ENCODE assay signal across 9 mouse cellular contexts in the genomic region with DNA sequence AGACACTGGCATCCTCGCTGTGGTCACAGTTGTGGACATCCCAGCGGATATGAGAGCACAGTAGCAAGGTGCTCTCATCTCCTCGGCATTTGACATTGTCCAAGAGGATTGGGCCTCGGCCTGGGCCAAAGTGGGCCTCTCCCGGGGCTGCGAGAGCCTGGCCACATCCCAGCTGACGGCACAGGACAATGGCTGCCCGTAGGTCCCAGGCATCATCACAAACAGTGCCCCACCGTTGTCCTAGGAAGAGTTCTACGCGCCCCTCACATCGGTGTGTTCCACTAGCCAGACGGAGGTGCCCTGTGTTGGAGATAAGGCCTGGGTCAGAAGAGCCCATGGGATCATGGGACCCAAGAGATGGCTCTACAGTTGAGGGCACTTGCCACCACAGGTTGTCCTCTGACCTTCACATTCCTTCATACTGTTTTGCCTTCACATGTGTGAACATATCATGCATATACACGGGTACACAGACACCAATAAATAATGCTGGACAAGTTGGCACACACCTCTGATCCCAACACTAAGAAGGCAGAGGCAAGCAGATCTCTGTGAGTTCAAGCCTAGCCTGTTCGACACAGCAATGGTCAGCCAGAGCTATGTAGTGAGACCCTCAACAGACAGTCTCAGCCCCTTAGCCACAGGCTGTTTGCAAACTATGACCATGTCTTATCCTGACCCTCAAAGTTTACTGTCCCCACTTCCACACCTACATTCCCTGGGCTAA. TPM values are rescaled to one million over a fixed set of nuclear protein-coding genes. Genes with fewer than 3 reads are reported as not detected.
DNase-seq lines count a peak whose midpoint lies in the region; ATAC-seq and TF ChIP-seq lines count a peak whose summit lies in the region.
"Had no signal": no experiment of that assay in that cellular context is flagged by ENCODE, and none has a peak within 500 bp of the region (broad histone marks: within the 10 kb centered on the region; RNA-seq: fewer than 3 reads in every experiment).

No protein-coding gene starts in this region.

- H3K4me3 ChIP-seq in lung, embryonic 15.5 days: no peak overlapping the region
- no peak overlapping the region for H3K4me3 ChIP-seq in lung, adult 2 months (replicated peaks; ENCODE audit: extremely low read depth, low read depth, low read length)
- no peak overlapping the region for H3K4me3 ChIP-seq in limb, embryonic 12.5 days (replicated peaks)
- 0 out of 2 replicates have a peak overlapping the region, but pooled peaks have one; percentile 57 for H3K4me3 ChIP-seq in neural tube, embryonic 15.5 days (replicated peaks)

- 0 out of 2 replicates have a peak overlapping the region, but pooled peaks have one; percentile 98 for H3K4me2 ChIP-seq in lung, embryonic 15.5 days
- H3K4me2 ChIP-seq in limb, embryonic 12.5 days: peak overlapping the region; percentile 94
- H3K4me2 ChIP-seq in neural tube, embryonic 15.5 days: peak overlapping the region; percentile 94; the same call in 1 of the 2 replicates

- peak overlapping the region; percentile 96 for H3K27ac ChIP-seq in lung, embryonic 15.5 days
- peak overlapping the region; percentile 97 for H3K27ac ChIP-seq in limb, embryonic 12.5 days
- peak overlapping the region; percentile 98 for H3K27ac ChIP-seq in neural tube, embryonic 15.5 days (replicated peaks)

- ATAC-seq in lung, embryonic 15.5 days (ENCODE audit: borderline replicate concordance, extremely low read depth, low FRiP score, low TSS enrichment): no peak
- ATAC-seq in limb, embryonic 12.5 days (ENCODE audit: insufficient number of reproducible peaks, insufficient read depth, low FRiP score, low TSS enrichment, low read depth): no peak
- ATAC-seq in neural tube, embryonic 15.5 days (ENCODE audit: low FRiP score): no peak
- no peak for ATAC-seq in frontal cortex, adult (ENCODE audit: low TSS enrichment)
- no peak for ATAC-seq in granulocyte monocyte progenitor cell, adult 5-6 weeks (replicated peaks; ENCODE audit: poor library complexity, severe bottlenecking)

- no peak overlapping the region for H3K9ac ChIP-seq in lung, embryonic 15.5 days
- no peak overlapping the region for H3K9ac ChIP-seq in limb, embryonic 12.5 days (replicated peaks)
- no peak overlapping the region for H3K9ac ChIP-seq in neural tube, embryonic 15.5 days (replicated peaks)

- no peak for TF ChIP-seq CTCF in lung, adult 2 months (IDR thresholded peaks at IDR 0.05; ENCODE audit: insufficient read depth, low read length)

- peak; percentile 43 for DNase-seq in cerebellum, adult 11 months
- DNase-seq in cerebellum, postnatal 4 days (ENCODE audit: low spot score in 2 of 2): no peak
- no peak for DNase-seq in lung, adult 2 months

- no peaks in the 10 kb centered on the region for H3K9me3 ChIP-seq in lung, embryonic 15.5 days
- no peaks in the 10 kb centered on the region for H3K9me3 ChIP-seq in limb, embryonic 12.5 days
- no peaks in the 10 kb centered on the region for H3K9me3 ChIP-seq in neural tube, embryonic 15.5 days (replicated peaks)

- no peak for TF ChIP-seq POLR2A in lung, adult 2 months (IDR thresholded peaks at IDR 0.05; ENCODE audit: borderline replicate concordance, extremely low read depth, low read depth, low read length)

- H3K4me1 ChIP-seq in lung, embryonic 15.5 days: peaks cover 24% of the 10 kb centered on the region
- peaks cover 2% of the 10 kb centered on the region; the same call in 1 of the 2 replicates for H3K4me1 ChIP-seq in lung, adult 2 months (ENCODE audit: control insufficient read depth, insufficient read depth, low read length)
- H3K4me1 ChIP-seq in limb, embryonic 12.5 days (replicated peaks): peaks cover 27% of the 10 kb centered on the region
- H3K4me1 ChIP-seq in neural tube, embryonic 15.5 days: peaks cover 29% of the 10 kb centered on the region

- WGBS in lung, embryonic 15.5 days: 94% methylated on average over 15 of the region's 15 CpGs
- 93% methylated on average over 15 of the region's 15 CpGs for WGBS in lung, adult 2 months
- 94% methylated on average over 15 of the region's 15 CpGs for WGBS in limb, embryonic 12.5 days
- 97% methylated on average over 15 of the region's 15 CpGs for WGBS in neural tube, embryonic 15.5 days

- H3K27me3 ChIP-seq in lung, embryonic 15.5 days: no peaks in the 10 kb centered on the region
- H3K27me3 ChIP-seq in limb, embryonic 12.5 days: peaks cover 9% of the 10 kb centered on the region; the same call in 1 of the 2 replicates
- no peaks in the 10 kb centered on the region for H3K27me3 ChIP-seq in neural tube, embryonic 15.5 days (replicated peaks)

- no peaks in the 10 kb centered on the region for H3K36me3 ChIP-seq in lung, embryonic 15.5 days
- H3K36me3 ChIP-seq in limb, embryonic 12.5 days: no peaks in the 10 kb centered on the region
- H3K36me3 ChIP-seq in neural tube, embryonic 15.5 days: no peaks in the 10 kb centered on the region

RNA-seq across cellular contexts. Expression of gene Ssc4d, which starts 13.3 kb away (rescaled TPM):
- 3.2 and 3.5 TPM in 2 replicates for polyA plus RNA-seq in lung, embryonic 15.5 days (2015; fragmentation: Nextera tagmentation; extraction: Ambion mirVana)
- polyA plus RNA-seq in lung, adult 2 months (2012; rRNA removed): 3.6 and 3.9 TPM in 2 replicates
- 4.8 and 5.6 TPM in 2 replicates for polyA plus RNA-seq in limb, embryonic 12.5 days (2016; fragmentation: Nextera tagmentation; extraction: Ambion mirVana)
- 1.6 and 1.8 TPM in 2 replicates for polyA plus RNA-seq in neural tube, embryonic 15.5 days (2015; fragmentation: Nextera tagmentation; extraction: Ambion mirVana)
- 1.8 and 5.0 TPM in 2 replicates for total RNA-seq in granulocyte monocyte progenitor cell, adult 5-6 weeks (2014; fragmentation: Nextera tagmentation)
- 0.90 TPM in 1 of 2 replicates, not detected in the other for total RNA-seq in granulocyte monocyte progenitor cell, adult 5-6 weeks (2017)

RNA-seq across cellular contexts. Expression of gene Zp3, which starts 18.8 kb away (rescaled TPM):
- polyA plus RNA-seq in lung, embryonic 15.5 days (2015; fragmentation: Nextera tagmentation; extraction: Ambion mirVana): not detected in 2 replicates
- polyA plus RNA-seq in lung, adult 2 months (2012; rRNA removed): 0.08 TPM in 1 of 2 replicates, not detected in the other
- not detected in 2 replicates for polyA plus RNA-seq in limb, embryonic 12.5 days (2016; fragmentation: Nextera tagmentation; extraction: Ambion mirVana)
- 0.14 and 0.27 TPM in 2 replicates for polyA plus RNA-seq in neural tube, embryonic 15.5 days (2015; fragmentation: Nextera tagmentation; extraction: Ambion mirVana)
- not detected in 2 replicates for total RNA-seq in granulocyte monocyte progenitor cell, adult 5-6 weeks (2014; fragmentation: Nextera tagmentation)
- not detected in 2 replicates for total RNA-seq in granulocyte monocyte progenitor cell, adult 5-6 weeks (2017)
- polyA plus RNA-seq: large intestine, adult 2 months had no signal

RNA-seq across cellular contexts. Expression of gene Ywhag, which starts 26.7 kb away (rescaled TPM):
- 144 and 156 TPM in 2 replicates for polyA plus RNA-seq in lung, embryonic 15.5 days (2015; fragmentation: Nextera tagmentation; extraction: Ambion mirVana)
- 66.2 and 80.3 TPM in 2 replicates for polyA plus RNA-seq in lung, adult 2 months (2012; rRNA removed)
- polyA plus RNA-seq in limb, embryonic 12.5 days (2016; fragmentation: Nextera tagmentation; extraction: Ambion mirVana): 180 and 182 TPM in 2 replicates
- polyA plus RNA-seq in neural tube, embryonic 15.5 days (2015; fragmentation: Nextera tagmentation; extraction: Ambion mirVana): 776 and 868 TPM in 2 replicates
- total RNA-seq in granulocyte monocyte progenitor cell, adult 5-6 weeks (2014; fragmentation: Nextera tagmentation): 97.2 and 120 TPM in 2 replicates
- total RNA-seq in granulocyte monocyte progenitor cell, adult 5-6 weeks (2017): 92.2 and 107 TPM in 2 replicates

RNA-seq across cellular contexts. Expression of gene Dtx2, which starts 33.5 kb away (rescaled TPM):
- 23.8 TPM in 2 replicates for polyA plus RNA-seq in lung, embryonic 15.5 days (2015; fragmentation: Nextera tagmentation; extraction: Ambion mirVana)
- 23.9 and 29.9 TPM in 2 replicates for polyA plus RNA-seq in lung, adult 2 months (2012; rRNA removed)
- polyA plus RNA-seq in limb, embryonic 12.5 days (2016; fragmentation: Nextera tagmentation; extraction: Ambion mirVana): 39.2 and 40.4 TPM in 2 replicates
- 22.5 and 25.2 TPM in 2 replicates for polyA plus RNA-seq in neural tube, embryonic 15.5 days (2015; fragmentation: Nextera tagmentation; extraction: Ambion mirVana)
- 17.1 and 20.2 TPM in 2 replicates for total RNA-seq in granulocyte monocyte progenitor cell, adult 5-6 weeks (2014; fragmentation: Nextera tagmentation)
- total RNA-seq in granulocyte monocyte progenitor cell, adult 5-6 weeks (2017): 6.4 and 8.1 TPM in 2 replicates
